Mouse (Mus musculus): ENCODE measurements at regions not wholly inside any gene's neighbourhood (a gene's known extent, or its start where the extent isn't known, plus 50 kb on each side); places are given as distances from the start of the nearest gene placed in this dataset.

DNA sequence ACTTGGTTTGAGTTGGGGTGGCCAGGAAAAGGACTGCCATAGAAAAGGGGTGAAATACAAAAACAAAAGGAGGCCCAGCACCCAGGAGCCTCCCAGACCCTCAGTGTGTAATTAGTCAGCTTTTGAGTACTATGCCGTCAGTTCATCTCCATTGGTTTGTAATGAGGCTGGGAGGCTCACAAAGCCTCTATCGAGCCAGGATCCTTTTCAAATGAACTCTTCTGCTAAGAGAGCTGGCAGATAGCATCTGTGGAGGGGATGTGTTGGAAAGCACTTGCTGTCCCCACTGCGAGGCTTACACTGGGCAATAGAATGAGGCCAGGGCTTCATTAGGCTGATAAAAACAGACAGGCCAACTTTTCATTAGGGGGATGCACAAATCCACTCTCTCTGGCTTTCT lies 445.2 kb downstream of the Nuf2 start:
- 66% methylated on average over 3 of the region's 3 CpGs for WGBS

DNA sequence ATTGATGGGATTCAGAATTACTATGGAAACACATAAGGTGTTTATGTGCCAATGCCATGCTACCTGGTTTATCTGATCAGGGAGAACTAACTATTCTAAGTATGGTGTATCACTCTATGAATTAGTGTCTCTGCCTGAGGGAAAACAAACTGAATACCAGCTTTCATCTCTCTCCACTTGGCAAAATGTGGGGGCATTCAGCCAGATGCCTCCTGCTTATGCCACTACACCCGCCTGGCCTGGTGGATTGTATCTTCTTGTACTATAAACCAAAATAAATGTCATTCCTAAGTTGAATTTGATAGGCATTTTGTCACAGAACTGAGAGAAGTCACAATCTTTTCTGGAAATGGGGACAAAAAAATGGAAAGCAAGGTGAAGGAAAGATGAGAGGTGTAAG lies 450.6 kb downstream of the Nuf2 start:
- no peak overlapping the region for H3K27ac ChIP-seq
- H3K36me3 ChIP-seq: no peaks in the 10 kb centered on the region
- no peak overlapping the region for H3K4me3 ChIP-seq
- WGBS: 88% methylated on average over 1 of the region's 1 CpGs
- H3K4me1 ChIP-seq (replicated peaks): no peaks in the 10 kb centered on the region
- no peak overlapping the region for H3K4me2 ChIP-seq
- no peak overlapping the region for H3K9ac ChIP-seq
- ATAC-seq (replicated peaks; ENCODE audit: insufficient number of reproducible peaks, insufficient read depth, low FRiP score, low read depth): no peak
- no peaks in the 10 kb centered on the region for H3K27me3 ChIP-seq
- H3K9me3 ChIP-seq (replicated peaks): no peaks in the 10 kb centered on the region

More for the DNA sequence above, 445.2 kb downstream of the Nuf2 start:
- Histone ChIP-seq H3K4me1 (replicated peaks) (no peaks in the 10 kb centered on the region), H3K4me2 (no peak overlapping the region), H3K9ac (no peak overlapping the region), H3K9me3 (replicated peaks) (no peaks in the 10 kb centered on the region), H3K4me3 (no peak overlapping the region), H3K27me3 (no peaks in the 10 kb centered on the region), H3K27ac (no peak overlapping the region), H3K36me3 (no peaks in the 10 kb centered on the region)
- ATAC-seq (replicated peaks; ENCODE audit: insufficient number of reproducible peaks, insufficient read depth, low FRiP score, low read depth): no peak

GRCm38 (mm10) chr1:169077228-169077627 lies 454.0 kb downstream of the Nuf2 start:
- Histone ChIP-seq H3K4me2 (no peak overlapping the region), H3K4me3 (no peak overlapping the region), H3K36me3 (no peaks in the 10 kb centered on the region), H3K4me1 (replicated peaks) (no peaks in the 10 kb centered on the region), H3K9ac (no peak overlapping the region), H3K27ac (no peak overlapping the region), H3K9me3 (replicated peaks) (no peaks in the 10 kb centered on the region), H3K27me3 (no peaks in the 10 kb centered on the region)
- no peak for ATAC-seq (replicated peaks; ENCODE audit: insufficient number of reproducible peaks, insufficient read depth, low FRiP score, low read depth)
- 94% methylated on average over 5 of the region's 5 CpGs for WGBS

GRCm38 (mm10) chr1:169076006-169076405 lies 455.3 kb downstream of the Nuf2 start:
- Histone ChIP-seq H3K9me3 (replicated peaks) (no peaks in the 10 kb centered on the region), H3K27me3 (no peaks in the 10 kb centered on the region), H3K4me1 (replicated peaks) (no peaks in the 10 kb centered on the region), H3K4me2 (no peak overlapping the region), H3K36me3 (no peaks in the 10 kb centered on the region), H3K9ac (no peak overlapping the region), H3K27ac (no peak overlapping the region), H3K4me3 (no peak overlapping the region)
- WGBS: 39% methylated on average over 7 of the region's 7 CpGs
- no peak for ATAC-seq (replicated peaks; ENCODE audit: insufficient number of reproducible peaks, insufficient read depth, low FRiP score, low read depth)

DNA sequence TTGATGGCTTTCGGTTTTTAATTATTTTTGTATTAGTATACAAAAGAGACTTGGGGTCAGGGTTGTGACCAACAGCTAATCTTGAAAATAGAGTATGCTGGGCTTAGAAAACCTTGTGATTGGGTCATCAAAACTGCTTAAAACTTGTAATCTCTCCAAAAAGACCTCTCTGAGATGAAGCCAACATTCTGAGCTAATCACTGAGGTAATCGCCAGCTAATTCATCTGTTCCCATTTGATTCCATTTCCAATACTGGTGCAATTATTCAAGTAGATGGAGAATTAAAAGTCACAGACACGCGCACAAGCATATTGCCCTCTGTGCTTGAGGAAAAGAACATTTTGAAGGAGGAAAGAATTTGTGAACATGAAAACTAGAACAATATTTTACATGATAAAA lies 459.9 kb downstream of the Nuf2 start:
- H3K9me3 ChIP-seq (replicated peaks): no peaks in the 10 kb centered on the region
- WGBS: 91% methylated on average over 4 of the region's 4 CpGs
- no peak for ATAC-seq (replicated peaks; ENCODE audit: insufficient number of reproducible peaks, insufficient read depth, low FRiP score, low read depth)
- no peak overlapping the region for H3K4me3 ChIP-seq
- H3K4me1 ChIP-seq (replicated peaks): no peaks in the 10 kb centered on the region
- no peak overlapping the region for H3K9ac ChIP-seq
- H3K27ac ChIP-seq: no peak overlapping the region
- no peaks in the 10 kb centered on the region for H3K36me3 ChIP-seq
- no peaks in the 10 kb centered on the region for H3K27me3 ChIP-seq
- no peak overlapping the region for H3K4me2 ChIP-seq

GRCm38 (mm10) chr1:169069647-169070046 lies 461.6 kb downstream of the Nuf2 start:
- H3K4me3 ChIP-seq: no peak overlapping the region
- H3K4me2 ChIP-seq: no peak overlapping the region
- WGBS: 77% methylated on average over 3 of the region's 3 CpGs
- no peaks in the 10 kb centered on the region for H3K4me1 ChIP-seq (replicated peaks)
- no peak overlapping the region for H3K27ac ChIP-seq
- ATAC-seq (replicated peaks; ENCODE audit: insufficient number of reproducible peaks, insufficient read depth, low FRiP score, low read depth): no peak
- no peaks in the 10 kb centered on the region for H3K9me3 ChIP-seq (replicated peaks)
- H3K9ac ChIP-seq: no peak overlapping the region
- no peaks in the 10 kb centered on the region for H3K27me3 ChIP-seq
- H3K36me3 ChIP-seq: no peaks in the 10 kb centered on the region

DNA sequence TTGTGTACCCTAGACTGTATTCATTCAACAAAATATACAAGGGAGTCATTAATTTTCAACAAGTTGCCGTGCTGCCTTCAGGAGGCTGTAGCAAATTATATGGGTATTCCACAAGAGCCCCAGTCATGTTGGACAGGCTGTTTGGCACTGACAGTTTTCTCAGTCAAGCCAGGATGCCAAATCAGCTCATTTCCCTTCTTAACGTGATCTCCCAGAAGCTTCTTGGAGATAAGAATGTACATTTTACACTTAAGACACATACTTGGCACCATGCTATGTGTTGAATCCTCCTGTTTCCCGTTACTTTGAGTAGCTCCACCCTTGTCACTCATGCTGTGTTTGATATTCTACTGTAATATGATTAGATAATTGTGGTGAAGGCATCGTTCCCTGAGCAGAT lies 464.5 kb downstream of the Nuf2 start:
- Histone ChIP-seq H3K4me2 (no peak overlapping the region), H3K27me3 (no peaks in the 10 kb centered on the region), H3K4me1 (replicated peaks) (no peaks in the 10 kb centered on the region), H3K9ac (no peak overlapping the region), H3K27ac (no peak overlapping the region), H3K36me3 (no peaks in the 10 kb centered on the region), H3K9me3 (replicated peaks) (no peaks in the 10 kb centered on the region), H3K4me3 (no peak overlapping the region)
- 28% methylated on average over 4 of the region's 4 CpGs for WGBS
- no peak for ATAC-seq (replicated peaks; ENCODE audit: insufficient number of reproducible peaks, insufficient read depth, low FRiP score, low read depth)

- ATAC-seq (replicated peaks; ENCODE audit: insufficient number of reproducible peaks, insufficient read depth, low FRiP score, low read depth): no peak
- Histone ChIP-seq H3K36me3 (no peaks in the 10 kb centered on the region), H3K4me2 (no peak overlapping the region), H3K27me3 (no peaks in the 10 kb centered on the region), H3K4me1 (replicated peaks) (no peaks in the 10 kb centered on the region), H3K9me3 (replicated peaks) (no peaks in the 10 kb centered on the region), H3K9ac (no peak overlapping the region), H3K4me3 (no peak overlapping the region), H3K27ac (no peak overlapping the region)
- 80% methylated on average over 6 of the region's 6 CpGs for WGBS
Observed at GRCm38 (mm10) chr1:169060627-169061026, 470.6 kb downstream of the Nuf2 start.

GRCm38 (mm10) chr1:169060145-169060544 lies 471.1 kb downstream of the Nuf2 start:
- no peak for ATAC-seq (replicated peaks; ENCODE audit: insufficient number of reproducible peaks, insufficient read depth, low FRiP score, low read depth)

DNA sequence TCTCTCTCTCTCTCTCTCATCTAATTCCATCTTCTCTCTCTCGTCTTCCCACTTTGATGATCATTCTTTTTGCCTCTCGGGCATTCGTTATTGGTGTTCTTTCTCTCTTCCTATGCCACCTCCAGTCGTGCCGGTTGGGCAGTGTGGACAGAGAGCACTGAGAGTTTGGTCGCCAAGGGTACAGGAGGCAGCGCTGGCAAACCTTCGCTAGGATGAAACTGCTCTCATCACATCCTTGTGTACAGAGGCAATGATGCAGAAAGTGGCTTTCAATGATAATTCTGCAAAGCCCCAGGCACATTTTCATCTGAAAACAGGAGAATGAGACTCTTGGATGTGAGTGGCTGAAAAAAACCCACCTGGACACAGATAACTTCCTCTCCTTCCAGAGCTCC lies 479.4 kb downstream of the Nuf2 start:
- Histone ChIP-seq H3K4me3 (no peak overlapping the region), H3K36me3 (no peaks in the 10 kb centered on the region), H3K27me3 (no peaks in the 10 kb centered on the region), H3K27ac (no peak overlapping the region), H3K9ac (no peak overlapping the region), H3K4me1 (replicated peaks) (no peaks in the 10 kb centered on the region), H3K4me2 (no peak overlapping the region), H3K9me3 (replicated peaks) (no peaks in the 10 kb centered on the region)
- 77% methylated on average over 8 of the region's 8 CpGs for WGBS
- ATAC-seq (replicated peaks; ENCODE audit: insufficient number of reproducible peaks, insufficient read depth, low FRiP score, low read depth): no peak

More at GRCm38 (mm10) chr1:169060145-169060544, 471.1 kb downstream of the Nuf2 start:
- no peak overlapping the region for H3K9ac ChIP-seq
- H3K9me3 ChIP-seq (replicated peaks): no peaks in the 10 kb centered on the region
- H3K4me1 ChIP-seq (replicated peaks): no peaks in the 10 kb centered on the region
- H3K27ac ChIP-seq: no peak overlapping the region
- no peaks in the 10 kb centered on the region for H3K36me3 ChIP-seq
- H3K27me3 ChIP-seq: no peaks in the 10 kb centered on the region
- no peak overlapping the region for H3K4me2 ChIP-seq
- 80% methylated on average over 5 of the region's 5 CpGs for WGBS
- H3K4me3 ChIP-seq: no peak overlapping the region

DNA sequence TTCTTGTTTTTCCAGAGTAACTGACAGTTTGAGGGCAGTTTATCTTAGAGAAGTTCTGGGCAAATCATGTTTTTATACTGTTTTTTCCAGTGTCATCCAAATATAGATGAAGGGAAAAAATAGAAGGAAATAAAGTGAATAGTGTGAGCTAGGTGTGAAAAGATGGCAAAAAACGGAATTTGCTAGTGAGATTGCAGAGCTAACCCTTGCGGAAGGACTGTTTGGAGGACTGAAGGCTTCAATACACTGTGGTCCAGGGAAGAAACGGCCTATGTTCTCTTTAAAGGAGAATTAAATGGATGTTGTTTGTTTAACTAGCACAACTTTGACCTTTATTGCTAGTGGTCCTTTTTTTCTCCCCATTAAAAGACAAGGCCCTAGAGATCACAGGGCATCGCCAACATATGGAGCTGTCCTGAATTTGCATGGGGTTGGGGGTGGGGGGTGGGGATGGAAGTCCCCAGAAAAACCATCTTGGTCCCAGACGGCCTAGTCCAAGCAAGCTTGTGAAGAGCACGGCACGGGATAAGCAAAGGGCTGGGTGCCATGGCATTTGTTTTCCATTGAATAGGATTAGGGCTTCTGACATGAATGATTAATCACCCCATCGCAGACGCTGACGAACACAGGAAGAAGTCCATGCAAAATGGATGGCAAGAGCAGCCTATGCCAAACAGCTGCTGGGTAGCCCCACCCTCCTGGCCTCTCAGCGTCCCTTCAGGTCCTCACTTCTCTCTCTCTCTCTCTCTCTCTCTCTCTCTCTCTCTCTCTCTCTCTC lies 480.0 kb downstream of the Nuf2 start:
- Histone ChIP-seq H3K4me1 (replicated peaks) (no peaks in the 10 kb centered on the region), H3K27me3 (no peaks in the 10 kb centered on the region), H3K9ac (no peak overlapping the region), H3K27ac (no peak overlapping the region), H3K4me3 (no peak overlapping the region), H3K9me3 (replicated peaks) (no peaks in the 10 kb centered on the region), H3K4me2 (no peak overlapping the region), H3K36me3 (no peaks in the 10 kb centered on the region)
- no peak for ATAC-seq (replicated peaks; ENCODE audit: insufficient number of reproducible peaks, insufficient read depth, low FRiP score, low read depth)
- 47% methylated on average over 11 of the region's 11 CpGs for WGBS

GRCm38 (mm10) chr1:169049846-169050245 lies 481.4 kb downstream of the Nuf2 start:
- Histone ChIP-seq H3K27ac (no peak overlapping the region), H3K4me2 (no peak overlapping the region), H3K9me3 (replicated peaks) (no peaks in the 10 kb centered on the region), H3K36me3 (no peaks in the 10 kb centered on the region), H3K27me3 (no peaks in the 10 kb centered on the region), H3K4me3 (no peak overlapping the region), H3K4me1 (replicated peaks) (no peaks in the 10 kb centered on the region), H3K9ac (no peak overlapping the region)
- WGBS: 89% methylated on average over 2 of the region's 2 CpGs
- ATAC-seq (replicated peaks; ENCODE audit: insufficient number of reproducible peaks, insufficient read depth, low FRiP score, low read depth): no peak

All from heart, embryonic 15.5 days (tissue).